ENCODE assay signal across 12 mouse cellular contexts in genomic region chr2:167055386-167055785, GRCm38 (mm10). TPM values are rescaled to one million over a fixed set of nuclear protein-coding genes. Genes with fewer than 3 reads are reported as not detected.
DNase-seq lines count a peak whose midpoint lies in the region; ATAC-seq lines count a peak whose summit lies in the region.
"Had no signal": no experiment of that assay in that cellular context is flagged by ENCODE, and none has a peak within 500 bp of the region (broad histone marks: within the 10 kb centered on the region; RNA-seq: fewer than 3 reads in every experiment).

No protein-coding gene starts in this region.

- no peak overlapping the region for H3K4me3 ChIP-seq in heart, embryonic 11.5 days (ENCODE audit: low read depth, low read length)
- H3K4me3 ChIP-seq in liver, embryonic 13.5 days (replicated peaks), result no peak overlapping the region

- peaks cover 3% of the 10 kb centered on the region; the same call in 1 of the 2 replicates for H3K4me1 ChIP-seq in heart, embryonic 11.5 days (ENCODE audit: control insufficient read depth, insufficient read depth, low read length)
- peaks cover 57% of the 10 kb centered on the region for H3K4me1 ChIP-seq in liver, embryonic 13.5 days (replicated peaks)

- peak; percentile 80 to 85 for DNase-seq in heart, adult 18-20 months
- DNase-seq in urinary bladder, postnatal 36 days (ENCODE audit: low spot score in 2 of 2), result peak; percentile 37 to 47
- no peak for DNase-seq in urinary bladder, adult 2 months (ENCODE audit: low spot score)
- no peak for DNase-seq in liver, embryonic 13.5 days
- no peak for DNase-seq in left cerebral cortex, postnatal 14 days (ENCODE audit: low spot score in 2 of 2)
- DNase-seq: right cerebral cortex, adult 18-20 months had no signal

- ATAC-seq in heart, embryonic 11.5 days (replicated peaks; ENCODE audit: insufficient number of reproducible peaks, low FRiP score, low TSS enrichment), result no peak
- ATAC-seq in liver, embryonic 13.5 days (ENCODE audit: low read depth), result no peak
- ATAC-seq in megakaryocyte progenitor cell, adult 5-6 weeks (replicated peaks; ENCODE audit: poor library complexity), result no peak
- ATAC-seq in frontal cortex, adult (ENCODE audit: low TSS enrichment), result no peak
- ATAC-seq: CD4-positive, CD25-positive, alpha-beta regulatory T cell, adult 4 months had no signal

- no peak overlapping the region for H3K9ac ChIP-seq in heart, embryonic 11.5 days (ENCODE audit: low read depth, low read length)
- H3K9ac ChIP-seq in liver, embryonic 13.5 days, result peak overlapping the region; percentile 42; the same call in 1 of the 2 replicates

- intact Hi-C loops in left cerebral cortex, postnatal 14 days (cut with DNase I), result no loop called here

- no peak overlapping the region for H3K4me2 ChIP-seq in heart, embryonic 11.5 days
- 0 out of 2 replicates have a peak overlapping the region, but pooled peaks have one; percentile 24 for H3K4me2 ChIP-seq in liver, embryonic 13.5 days
- H3K4me2 ChIP-seq: midbrain, embryonic 11.5 days had no signal

- no peaks in the 10 kb centered on the region for H3K9me3 ChIP-seq in heart, embryonic 11.5 days (replicated peaks; ENCODE audit: control insufficient read depth, low read length)
- no peaks in the 10 kb centered on the region for H3K9me3 ChIP-seq in liver, embryonic 13.5 days (replicated peaks)

- H3K27ac ChIP-seq in heart, embryonic 11.5 days (ENCODE audit: low read depth, low read length), result no peak overlapping the region
- H3K27ac ChIP-seq in liver, embryonic 13.5 days, result peak overlapping the region; percentile 30; the same call in 1 of the 2 replicates
- H3K27ac ChIP-seq: stomach, postnatal 0 days had no signal

- no peaks in the 10 kb centered on the region for H3K27me3 ChIP-seq in heart, embryonic 11.5 days (ENCODE audit: control insufficient read depth, insufficient read depth, low read length)
- H3K27me3 ChIP-seq in liver, embryonic 13.5 days, result no peaks in the 10 kb centered on the region

- WGBS in heart, embryonic 11.5 days (ENCODE audit: insufficient replicate concordance), result 88% methylated on average over 15 of the region's 15 CpGs
- WGBS in liver, embryonic 13.5 days (ENCODE audit: insufficient replicate concordance), result 87% methylated on average over 15 of the region's 15 CpGs

- peaks cover 20% of the 10 kb centered on the region for H3K36me3 ChIP-seq in heart, embryonic 11.5 days (ENCODE audit: control insufficient read depth, insufficient read depth, low read length)
- H3K36me3 ChIP-seq in liver, embryonic 13.5 days, result peaks cover 85% of the 10 kb centered on the region

RNA-seq across cellular contexts. Expression of gene Znfx1, which starts 7.4 kb away (rescaled TPM):
- 10 to 100 TPM; 40.6 to 45.6 TPM for total RNA-seq in heart, adult 18-20 months (2021)
- 6.3 and 6.7 TPM in 2 replicates for polyA plus RNA-seq in heart, embryonic 11.5 days (2014; fragmentation: Nextera tagmentation; extraction: Ambion mirVana)
- 18.0 and 31.0 TPM in 2 replicates for polyA plus RNA-seq in urinary bladder, adult 2 months (2012; rRNA removed)
- 7.0 and 8.2 TPM in 2 replicates for polyA plus RNA-seq in liver, embryonic 13.5 days (2015; fragmentation: Nextera tagmentation; extraction: Ambion mirVana)
- 14.9 and 18.2 TPM in 2 replicates for total RNA-seq in megakaryocyte progenitor cell, adult 5-6 weeks (2015)
- total RNA-seq in megakaryocyte progenitor cell, adult 5-6 weeks (2017), result 25.3 and 26.1 TPM in 2 replicates
- total RNA-seq in left cerebral cortex, postnatal 14 days (2021), result 10 to 100 TPM; 41.5 to 43.9 TPM

RNA-seq across cellular contexts. Expression of gene Ddx27, which starts 40.4 kb away (rescaled TPM):
- total RNA-seq in heart, adult 18-20 months (2021), result 10 to 100 TPM in 1 of 2 experiments, 1 to 10 TPM in 1; 9.8 to 10.1 TPM
- 29.3 and 30.6 TPM in 2 replicates for polyA plus RNA-seq in heart, embryonic 11.5 days (2014; fragmentation: Nextera tagmentation; extraction: Ambion mirVana)
- 25.1 and 26.1 TPM in 2 replicates for polyA plus RNA-seq in urinary bladder, adult 2 months (2012; rRNA removed)
- 53.6 and 59.5 TPM in 2 replicates for polyA plus RNA-seq in liver, embryonic 13.5 days (2015; fragmentation: Nextera tagmentation; extraction: Ambion mirVana)
- 34.4 and 35.0 TPM in 2 replicates for total RNA-seq in megakaryocyte progenitor cell, adult 5-6 weeks (2015)
- total RNA-seq in megakaryocyte progenitor cell, adult 5-6 weeks (2017), result 105 and 132 TPM in 2 replicates
- total RNA-seq in left cerebral cortex, postnatal 14 days (2021), result 10 to 100 TPM; 29.0 to 31.3 TPM

RNA-seq across cellular contexts. Expression of gene Stau1, which starts 59.3 kb away (rescaled TPM):
- 10 to 100 TPM; 40.5 to 45.5 TPM for total RNA-seq in heart, adult 18-20 months (2021)
- 55.6 and 62.0 TPM in 2 replicates for polyA plus RNA-seq in heart, embryonic 11.5 days (2014; fragmentation: Nextera tagmentation; extraction: Ambion mirVana)
- polyA plus RNA-seq in urinary bladder, adult 2 months (2012; rRNA removed), result 45.0 and 58.4 TPM in 2 replicates
- 24.2 and 33.2 TPM in 2 replicates for polyA plus RNA-seq in liver, embryonic 13.5 days (2015; fragmentation: Nextera tagmentation; extraction: Ambion mirVana)
- 35.7 and 36.0 TPM in 2 replicates for total RNA-seq in megakaryocyte progenitor cell, adult 5-6 weeks (2015)
- 30.1 and 32.1 TPM in 2 replicates for total RNA-seq in megakaryocyte progenitor cell, adult 5-6 weeks (2017)
- 10 to 100 TPM; 63.1 to 68.6 TPM for total RNA-seq in left cerebral cortex, postnatal 14 days (2021)

Comparison
In these comparisons a context has a peak if more than half of its experiments do, and no peak if none do; other contexts are left out.
1. DNase-seq: peak in heart, adult 18-20 months (2 of 2) and urinary bladder, postnatal 36 days (2 of 2); none in urinary bladder, adult 2 months (single experiment), liver, embryonic 13.5 days (single experiment) and left cerebral cortex, postnatal 14 days (0 of 2).